Mouse (Mus musculus): Measurements from ENCODE around the gene Arel1. TPM values are rescaled to one million over a fixed set of nuclear protein-coding genes. Genes with fewer than 3 reads are reported as not detected.

Gene Arel1
- polyA plus RNA-seq, 1 experiment from 2014 or later: 40.5 TPM

- no peak for DNase-seq
- no peak overlapping the region for H3K4me3 ChIP-seq (replicated peaks; ENCODE audit: low read depth, low read length)
- H3K27ac ChIP-seq (replicated peaks; ENCODE audit: low read depth, low read length): no peak overlapping the region
- H3K9me3 ChIP-seq (ENCODE audit: control insufficient read depth, low read length): no peaks in the 10 kb centered on the region
- no peak overlapping the region for H3K4me2 ChIP-seq (ENCODE audit: low read length)
- H3K4me1 ChIP-seq (ENCODE audit: control insufficient read depth, insufficient read depth, low read length): no peaks in the 10 kb centered on the region
- no peak for ATAC-seq (ENCODE audit: low FRiP score, low TSS enrichment)
- H3K36me3 ChIP-seq (ENCODE audit: control insufficient read depth, insufficient read depth, low read length): no peaks in the 10 kb centered on the region
- no peak overlapping the region for H3K9ac ChIP-seq (replicated peaks; ENCODE audit: low read length)
- peaks cover under 1% of the 10 kb centered on the region for H3K27me3 ChIP-seq (ENCODE audit: control insufficient read depth, insufficient read depth, low read length)
- 81% methylated on average over 4 of the region's 4 CpGs for WGBS
Measured at GRCm38 (mm10) chr12:84882796-84883195, 87.9 kb downstream of the Arel1 start.

DNA sequence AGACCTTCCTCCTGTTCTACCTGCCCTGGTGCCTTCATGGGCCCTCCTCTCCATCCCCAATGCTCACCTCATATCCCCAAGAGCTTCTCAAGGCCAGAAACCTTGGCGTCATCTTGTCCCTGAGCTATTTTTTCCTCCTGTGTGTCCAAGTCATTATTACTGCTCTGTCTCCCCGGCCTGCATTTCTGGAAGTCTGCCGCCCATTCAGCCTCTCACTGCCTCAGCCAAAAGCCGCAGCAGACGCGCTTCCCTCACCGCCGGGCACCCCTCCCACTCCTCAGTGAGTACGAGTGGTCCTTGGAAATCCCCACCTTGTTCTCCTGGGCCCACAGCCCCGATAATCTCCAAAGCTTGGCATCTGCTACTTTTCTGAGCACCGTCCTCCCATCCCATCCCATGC is 90.6 kb downstream of the Arel1 start:
- ATAC-seq (ENCODE audit: low FRiP score, low TSS enrichment) (no peak), DNase-seq (no peak)
- H3K27ac ChIP-seq (replicated peaks; ENCODE audit: low read depth, low read length): no peak overlapping the region
- no peak overlapping the region for H3K4me3 ChIP-seq (replicated peaks; ENCODE audit: low read depth, low read length)
- peaks cover 28% of the 10 kb centered on the region for H3K27me3 ChIP-seq (ENCODE audit: control insufficient read depth, insufficient read depth, low read length)
- H3K4me1 ChIP-seq (ENCODE audit: control insufficient read depth, insufficient read depth, low read length): 0 out of 2 replicates have a peak, but pooled peaks cover 3% of the 10 kb centered on the region
- H3K4me2 ChIP-seq (ENCODE audit: low read length): no peak overlapping the region
- no peaks in the 10 kb centered on the region for H3K9me3 ChIP-seq (ENCODE audit: control insufficient read depth, low read length)
- H3K36me3 ChIP-seq (ENCODE audit: control insufficient read depth, insufficient read depth, low read length): no peaks in the 10 kb centered on the region
- WGBS: 54% methylated on average over 11 of the region's 11 CpGs
- no peak overlapping the region for H3K9ac ChIP-seq (replicated peaks; ENCODE audit: low read length)

DNA sequence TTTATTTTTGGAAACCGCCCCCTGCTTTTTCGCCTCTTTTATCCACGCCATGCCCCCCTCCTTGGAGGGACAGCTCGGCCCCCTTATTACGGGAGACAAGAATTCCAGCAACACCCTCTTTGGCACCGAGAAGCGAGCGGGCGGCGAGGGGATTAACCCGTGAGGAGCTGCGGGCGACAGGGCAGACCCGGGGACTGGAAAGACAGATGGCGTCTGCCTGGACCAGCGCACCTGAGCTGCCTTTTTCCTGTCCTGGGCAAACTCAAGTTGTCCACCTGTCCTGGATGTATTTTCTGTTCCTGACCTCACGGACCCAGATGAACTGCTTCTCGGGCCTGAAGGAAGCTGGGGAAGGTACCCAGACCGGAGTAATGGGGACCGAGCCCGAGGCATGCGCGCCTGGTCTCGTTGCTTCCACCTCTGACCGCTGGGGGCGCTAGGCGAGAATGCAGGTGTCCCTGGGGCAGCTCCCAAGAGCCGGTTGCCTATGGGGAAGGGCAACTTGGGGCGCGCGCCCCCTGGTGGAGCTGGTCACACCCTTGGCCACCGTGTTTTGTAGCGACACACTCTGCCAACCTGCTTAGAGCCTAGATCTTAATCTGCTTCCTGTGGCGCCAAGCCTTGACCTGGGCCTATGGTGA is 94.1 kb downstream of the Arel1 start, which contains the start of gene Ltbp2:
Gene Ltbp2, minus strand, starts transcription at position 52 of the 641 bp plus-strand sequence.
- Histone ChIP-seq H3K27ac (replicated peaks; ENCODE audit: low read depth, low read length) (no peak within 1 kb of the TSS), H3K9me3 (ENCODE audit: control insufficient read depth, low read length) (no peaks in the 10 kb centered on the region), H3K4me3 (replicated peaks; ENCODE audit: low read depth, low read length) (peak within 1 kb of the TSS; percentile 21), H3K9ac (replicated peaks; ENCODE audit: low read length) (no peak within 1 kb of the TSS), H3K4me2 (ENCODE audit: low read length) (peak within 1 kb of the TSS; percentile 43), H3K27me3 (ENCODE audit: control insufficient read depth, insufficient read depth, low read length) (peaks cover 43% of the 10 kb centered on the region), H3K36me3 (ENCODE audit: control insufficient read depth, insufficient read depth, low read length) (no peaks in the 10 kb centered on the region), H3K4me1 (ENCODE audit: control insufficient read depth, insufficient read depth, low read length) (0 out of 2 replicates have a peak, but pooled peaks cover 3% of the 10 kb centered on the region)
- 1% methylated on average over 34 of the region's 34 CpGs for WGBS
- ATAC-seq (ENCODE audit: low FRiP score, low TSS enrichment): no peak
- peak; percentile 62 for DNase-seq

GRCm38 (mm10) chr12:84875761-84876480 is 94.8 kb downstream of the Arel1 start:
- Histone ChIP-seq H3K36me3 (ENCODE audit: control insufficient read depth, insufficient read depth, low read length) (no peaks in the 10 kb centered on the region), H3K4me2 (ENCODE audit: low read length) (peak overlapping the region; percentile 43), H3K27me3 (ENCODE audit: control insufficient read depth, insufficient read depth, low read length) (peaks cover 43% of the 10 kb centered on the region), H3K9me3 (ENCODE audit: control insufficient read depth, low read length) (no peaks in the 10 kb centered on the region), H3K4me3 (replicated peaks; ENCODE audit: low read depth, low read length) (peak overlapping the region; percentile 21), H3K4me1 (ENCODE audit: control insufficient read depth, insufficient read depth, low read length) (0 out of 2 replicates have a peak, but pooled peaks cover 3% of the 10 kb centered on the region), H3K9ac (replicated peaks; ENCODE audit: low read length) (no peak overlapping the region), H3K27ac (replicated peaks; ENCODE audit: low read depth, low read length) (no peak overlapping the region)
- WGBS: 2% methylated on average over 59 of the region's 59 CpGs
- no peak for ATAC-seq (ENCODE audit: low FRiP score, low TSS enrichment)
- peak; percentile 18 for DNase-seq

DNA sequence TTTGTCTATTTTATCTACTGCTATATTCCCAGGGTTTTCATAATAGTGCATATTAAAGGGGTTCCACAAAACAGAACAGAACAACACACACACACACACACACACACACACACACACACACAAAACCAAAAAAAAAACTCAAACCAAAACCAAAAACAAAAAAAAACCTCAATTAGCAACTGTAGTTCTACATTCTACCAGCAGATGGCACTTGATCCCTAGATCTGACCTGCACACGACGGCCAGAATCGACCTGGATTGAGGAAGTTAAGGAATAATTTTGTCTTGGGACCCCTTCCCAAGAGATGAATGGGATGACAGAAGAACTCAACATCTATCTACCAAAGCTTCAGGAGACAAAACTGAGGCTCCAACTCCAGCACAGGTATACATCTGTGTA is 97.3 kb downstream of the Arel1 start:
- Histone ChIP-seq H3K9me3 (ENCODE audit: control insufficient read depth, low read length) (no peaks in the 10 kb centered on the region), H3K27ac (replicated peaks; ENCODE audit: low read depth, low read length) (no peak overlapping the region), H3K27me3 (ENCODE audit: control insufficient read depth, insufficient read depth, low read length) (peaks cover 43% of the 10 kb centered on the region), H3K9ac (replicated peaks; ENCODE audit: low read length) (no peak overlapping the region), H3K4me2 (ENCODE audit: low read length) (no peak overlapping the region), H3K4me3 (replicated peaks; ENCODE audit: low read depth, low read length) (no peak overlapping the region), H3K36me3 (ENCODE audit: control insufficient read depth, insufficient read depth, low read length) (no peaks in the 10 kb centered on the region), H3K4me1 (ENCODE audit: control insufficient read depth, insufficient read depth, low read length) (0 out of 2 replicates have a peak, but pooled peaks cover 3% of the 10 kb centered on the region)
- WGBS: 0% methylated on average over 3 of the region's 3 CpGs
- DNase-seq (peak; percentile 76), ATAC-seq (ENCODE audit: low FRiP score, low TSS enrichment) (no peak)

GRCm38 (mm10) chr12:84872310-84872709 is 98.4 kb downstream of the Arel1 start:
- H3K4me1 ChIP-seq (ENCODE audit: control insufficient read depth, insufficient read depth, low read length): 0 out of 2 replicates have a peak, but pooled peaks cover 3% of the 10 kb centered on the region
- peaks cover 38% of the 10 kb centered on the region for H3K27me3 ChIP-seq (ENCODE audit: control insufficient read depth, insufficient read depth, low read length)
- H3K4me3 ChIP-seq (replicated peaks; ENCODE audit: low read depth, low read length): no peak overlapping the region
- H3K4me2 ChIP-seq (ENCODE audit: low read length): no peak overlapping the region
- DNase-seq: no peak
- no peak overlapping the region for H3K9ac ChIP-seq (replicated peaks; ENCODE audit: low read length)
- no peaks in the 10 kb centered on the region for H3K9me3 ChIP-seq (ENCODE audit: control insufficient read depth, low read length)
- no peaks in the 10 kb centered on the region for H3K36me3 ChIP-seq (ENCODE audit: control insufficient read depth, insufficient read depth, low read length)
- WGBS: 70% methylated on average over 2 of the region's 2 CpGs
- no peak for ATAC-seq (ENCODE audit: low FRiP score, low TSS enrichment)
- no peak overlapping the region for H3K27ac ChIP-seq (replicated peaks; ENCODE audit: low read depth, low read length)

Other genes with a start within 250 kb of the Arel1 start
- 56.2 and 61.0 TPM in 2 replicates for gene Npc2, start 197.7 kb downstream of the Arel1 start, polyA plus RNA-seq (2014; fragmentation: Nextera tagmentation; extraction: Ambion mirVana)
- 133 and 146 TPM in 2 replicates for gene Isca2, start 197.6 kb downstream of the Arel1 start, polyA plus RNA-seq (2014; fragmentation: Nextera tagmentation; extraction: Ambion mirVana)
- gene Ltbp2, start 94.4 kb downstream of the Arel1 start, polyA plus RNA-seq (2014; fragmentation: Nextera tagmentation; extraction: Ambion mirVana): 0.13 TPM in 1 of 2 replicates, not detected in the other
- gene Fcf1, start within 50 bp of the Arel1 start, polyA plus RNA-seq (2014; fragmentation: Nextera tagmentation; extraction: Ambion mirVana): 95.9 and 105 TPM in 2 replicates
- 47.4 and 50.2 TPM in 2 replicates for gene Ylpm1, start 25.4 kb upstream of the Arel1 start, polyA plus RNA-seq (2014; fragmentation: Nextera tagmentation; extraction: Ambion mirVana)
- gene Prox2, start 139.9 kb upstream of the Arel1 start, polyA plus RNA-seq (2014; fragmentation: Nextera tagmentation; extraction: Ambion mirVana): 1.7 and 2.1 TPM in 2 replicates
- gene Dlst, start 139.9 kb upstream of the Arel1 start, polyA plus RNA-seq (2014; fragmentation: Nextera tagmentation; extraction: Ambion mirVana): 67.9 and 98.0 TPM in 2 replicates
- gene Rps6kl1, start 180.4 kb upstream of the Arel1 start, polyA plus RNA-seq (2014; fragmentation: Nextera tagmentation; extraction: Ambion mirVana): 22.2 and 27.1 TPM in 2 replicates
- 6.0 and 7.1 TPM in 2 replicates for gene Pgf, start 206.9 kb upstream of the Arel1 start, polyA plus RNA-seq (2014; fragmentation: Nextera tagmentation; extraction: Ambion mirVana)
- 77.1 and 78.7 TPM in 2 replicates for gene Eif2b2, start 248.6 kb upstream of the Arel1 start, polyA plus RNA-seq (2014; fragmentation: Nextera tagmentation; extraction: Ambion mirVana)

Data from midbrain, embryonic 14.5 days (tissue).